Mouse (Mus musculus) spleen, adult 2 months (tissue): ENCODE data around the gene Tap1.

ENCODE experiments used
- CTCF ChIP-seq: fragments of 200-500 bp; IDR thresholded peaks from 2 replicates; pipeline ENCODE4 v1.5.1; 2011; ENCODE audit warnings: mild to moderate bottlenecking, inconsistent platforms; ENCODE audit not compliant: insufficient read depth, insufficient read length, insufficient replicate concordance; ENCODE audit errors: extremely low read depth
- POLR2A ChIP-seq: fragments of 200-500 bp; IDR thresholded peaks from 2 replicates; pipeline ENCODE4 v1.6.1; 2011; ENCODE audit warnings: low read depth, low read length, inconsistent platforms

- no peak for TF ChIP-seq POLR2A
- TF ChIP-seq CTCF: no peak
These were observed 44.8 kb upstream of the Tap1 start for GRCm38 (mm10) chr17:34142456-34143010.
